Mouse (Mus musculus) neural tube, embryonic 10.5 days (tissue): ENCODE measurements around the gene Olfr862.

Experiments
- DNase-seq: peaks from one replicate; pipeline ENCODE4 v3.0.0-alpha.2; 2017; ENCODE audit warnings: low spot score; ENCODE audit errors: extremely low spot score

The Olfr862 gene

GRCm38 (mm10) chr9:19887904-19888303, at the start of gene Olfr862:
Gene Olfr862, minus strand, starts transcription at chr9:19888004.
- no peak for DNase-seq

GRCm38 (mm10) chr9:19916565-19916964, 28.8 kb upstream of the Olfr862 start, which contains the start of gene Olfr77:
Gene Olfr77, plus strand, starts transcription at chr9:19916865.
- DNase-seq = no peak

- DNase-seq = no peak
These were observed 23.4 kb upstream of the Olfr862 start for GRCm38 (mm10) chr9:19911170-19911569.

- no peak for DNase-seq
These were observed 38.2 kb downstream of the Olfr862 start, which contains the start of gene Olfr860 for GRCm38 (mm10) chr9:19849647-19850046. Gene Olfr860, minus strand, starts transcription at chr9:19849747.
